Mouse (Mus musculus): Measurements from ENCODE around the gene Olfr288.

GRCm38 (mm10) chr15:98153625-98154024 is 41.7 kb downstream of the Olfr288 start:
- TF ChIP-seq CTCF (conservative IDR thresholded peaks at IDR 0.05; ENCODE audit: insufficient read depth, insufficient read length, low read depth, low read length) (peak; percentile 38), POLR2A (IDR thresholded peaks at IDR 0.05; ENCODE audit: low read depth, low read length) (no peak)
